Mouse (Mus musculus) embryonic facial prominence, embryonic 11.5 days (tissue): Measurements from ENCODE around the gene B3gnt8. TPM values are rescaled to one million over a fixed set of nuclear protein-coding genes. Genes with fewer than 3 reads are reported as not detected.

Experiments used
- ATAC-seq: fragments of 200-750 bp; cut with Nextera tagmentation; replicated peaks from 2 replicates; pipeline ENCODE4 v1.8.0; 2017; ENCODE audit warnings: low read depth; ENCODE audit not compliant: insufficient number of reproducible peaks, low FRiP score, low TSS enrichment
- DNase-seq: peaks from one replicate; pipeline ENCODE4 v3.0.0-alpha.2; 2015; ENCODE audit warnings: low spot score
- H3K27ac ChIP-seq: fragments of 300-500 bp; sonication (generic); replicated peaks from 2 replicates; pipeline ENCODE4 v1.5.1; 2014; ENCODE audit warnings: mild to moderate bottlenecking, low read depth, low read length, control low read depth
- H3K27me3 ChIP-seq: fragments of 300-500 bp; sonication (generic); 2 replicates; pipeline ENCODE4 v1.6.1; 2014; ENCODE audit warnings: mild to moderate bottlenecking, low read length, moderate library complexity, mixed read lengths; ENCODE audit not compliant: control insufficient read depth, insufficient read depth
- H3K36me3 ChIP-seq: fragments of 300-500 bp; sonication (generic); replicated peaks from 2 replicates; pipeline ENCODE4 v1.6.1; 2014; ENCODE audit warnings: low read depth, mild to moderate bottlenecking, low read length, moderate library complexity, mixed read lengths; ENCODE audit not compliant: control insufficient read depth, insufficient read depth
- H3K4me1 ChIP-seq: fragments of 300-500 bp; sonication (generic); 2 replicates; pipeline ENCODE4 v1.6.1; 2014; ENCODE audit warnings: low read length, mixed read lengths; ENCODE audit not compliant: control insufficient read depth, insufficient read depth
- H3K4me2 ChIP-seq: fragments of 300-500 bp; sonication (generic); 2 replicates; pipeline ENCODE4 v1.6.1; 2014; ENCODE audit warnings: low read depth, mild to moderate bottlenecking, control low read depth, low read length, moderate library complexity
- H3K4me3 ChIP-seq: fragments of 300-500 bp; sonication (generic); 2 replicates; pipeline ENCODE4 v1.5.1; 2014; ENCODE audit warnings: low read depth, low read length, control low read depth
- H3K9ac ChIP-seq: fragments of 300-500 bp; sonication (generic); replicated peaks from 2 replicates; pipeline ENCODE4 v1.6.1; 2014; ENCODE audit warnings: mild to moderate bottlenecking, control low read depth, low read length
- H3K9me3 ChIP-seq: fragments of 300-500 bp; sonication (generic); replicated peaks from 2 replicates; pipeline ENCODE4 v1.6.1; 2016; ENCODE audit warnings: mild to moderate bottlenecking, low read length, inconsistent platforms, mixed read lengths; ENCODE audit not compliant: control insufficient read depth
- WGBS: fragments of 180-500 bp; shearing (Covaris S2); extraction: QIAGEN DNeasy Blood & Tissue Kit; methylation state at CpG from one replicate; pipeline ENCODE4 v1.1.7; 2014; 5-methylcytosine and 5-hydroxymethylcytosine counted together
- polyA plus RNA-seq: library from polyadenylated mRNA; unstranded; fragments of >200 nt; fragmentation: Nextera tagmentation; extraction: Ambion mirVana; gene quantifications from 2 replicates; pipeline ENCODE4 v1.2.1, GENCODE M21; 2014

Gene B3gnt8
- polyA plus RNA-seq, 1 experiment from 2014 or later: 0.66 TPM

DNA sequence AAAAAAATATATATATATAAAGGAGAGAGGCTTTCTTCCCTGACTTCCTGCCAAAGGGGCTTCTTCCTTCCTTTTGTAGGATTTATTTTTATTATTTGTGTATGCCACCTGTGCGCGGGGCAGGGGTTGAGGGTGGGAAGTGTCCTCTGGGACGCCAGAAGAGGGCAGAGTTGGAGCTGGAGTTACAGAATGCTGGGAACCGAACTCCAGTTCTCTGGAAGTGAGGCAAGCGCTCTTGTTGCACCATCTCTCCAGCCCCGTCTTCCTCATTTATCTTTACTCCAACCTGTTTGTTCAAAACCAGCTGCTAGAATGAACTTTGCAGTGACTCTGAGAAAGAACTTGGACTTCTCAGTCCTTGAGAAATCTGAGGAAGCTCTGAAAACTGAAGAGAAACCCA is 53.5 kb downstream of the B3gnt8 start:
- peaks cover 12% of the 10 kb centered on the region for H3K27me3 ChIP-seq
- no peak overlapping the region for H3K27ac ChIP-seq
- H3K9ac ChIP-seq: no peak overlapping the region
- H3K36me3 ChIP-seq: no peaks in the 10 kb centered on the region
- H3K4me1 ChIP-seq: no peaks in the 10 kb centered on the region
- WGBS: 9% methylated on average over 6 of the region's 6 CpGs
- no peak for DNase-seq
- no peak for ATAC-seq
- H3K4me3 ChIP-seq: peak overlapping the region; percentile 60
- H3K9me3 ChIP-seq: no peaks in the 10 kb centered on the region
- peak overlapping the region; percentile 59 for H3K4me2 ChIP-seq

- peaks cover 7% of the 10 kb centered on the region for H3K27me3 ChIP-seq
- peak within 1 kb of the TSS; percentile 71 for H3K9ac ChIP-seq
- H3K4me2 ChIP-seq: peak within 1 kb of the TSS; percentile 59
- H3K4me1 ChIP-seq: no peaks in the 10 kb centered on the region
- WGBS: under 1% methylated on average over 46 of the region's 46 CpGs
- H3K27ac ChIP-seq: peak within 1 kb of the TSS; percentile 85
- DNase-seq: peak; percentile 95
- H3K4me3 ChIP-seq: peak within 1 kb of the TSS; percentile 60
- ATAC-seq: peak; percentile 93
- H3K9me3 ChIP-seq: no peaks in the 10 kb centered on the region
- H3K36me3 ChIP-seq: no peaks in the 10 kb centered on the region
Observed at GRCm38 (mm10) chr7:25680514-25681258, 54.2 kb downstream of the B3gnt8 start, which contains the start of gene B9d2. Gene B9d2 (plus strand): TSS chr7:25680780.

DNA sequence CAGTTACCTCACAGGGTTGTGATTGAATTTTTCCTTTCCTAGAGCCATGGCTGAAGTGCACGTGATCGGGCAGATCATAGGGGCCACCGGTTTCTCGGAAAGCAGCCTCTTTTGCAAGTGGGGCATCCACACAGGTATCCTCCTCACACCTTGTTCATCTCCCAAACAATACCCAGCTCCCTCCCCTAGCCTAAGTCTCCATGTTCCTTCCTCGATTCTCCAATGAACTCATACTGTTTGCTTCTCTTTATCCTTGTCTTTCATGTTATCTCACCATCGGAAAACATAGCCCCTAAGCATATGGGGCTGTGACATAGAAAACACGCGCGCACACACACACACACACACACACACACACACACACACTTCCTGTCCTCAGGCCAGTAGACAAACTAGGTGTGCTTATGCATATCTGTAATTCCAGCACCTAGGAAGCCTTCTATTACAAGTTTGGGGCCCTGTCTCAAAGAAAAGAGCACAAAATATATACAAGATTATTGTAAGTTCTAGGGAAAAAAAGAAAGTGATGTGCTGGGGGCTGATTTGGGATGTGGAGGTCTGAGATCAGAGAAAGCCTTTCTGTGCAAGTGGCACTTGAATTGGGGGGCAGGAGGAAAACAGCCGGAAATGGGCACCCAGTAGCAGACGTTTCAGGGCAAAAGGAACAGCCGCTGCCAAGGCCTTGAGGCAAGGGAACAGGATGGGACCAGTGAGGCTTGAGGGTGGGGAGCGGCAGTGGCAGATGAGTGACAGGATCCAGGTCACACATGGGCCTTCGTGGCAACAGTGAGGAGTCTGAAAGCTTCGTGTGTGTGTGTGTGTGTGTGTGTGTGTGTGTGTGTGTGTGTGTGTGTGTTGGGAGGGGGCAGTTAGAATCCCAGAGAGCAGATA is 55.1 kb downstream of the B3gnt8 start:
- Histone ChIP-seq H3K4me1 (no peaks in the 10 kb centered on the region), H3K4me2 (no peak overlapping the region; the same call in 1 of the 2 replicates), H3K9ac (no peak overlapping the region), H3K27me3 (peaks cover 4% of the 10 kb centered on the region), H3K36me3 (no peaks in the 10 kb centered on the region), H3K4me3 (peak overlapping the region; percentile 60), H3K9me3 (no peaks in the 10 kb centered on the region), H3K27ac (no peak overlapping the region)
- DNase-seq (no peak), ATAC-seq (no peak)
- 58% methylated on average over 15 of the region's 15 CpGs for WGBS

DNA sequence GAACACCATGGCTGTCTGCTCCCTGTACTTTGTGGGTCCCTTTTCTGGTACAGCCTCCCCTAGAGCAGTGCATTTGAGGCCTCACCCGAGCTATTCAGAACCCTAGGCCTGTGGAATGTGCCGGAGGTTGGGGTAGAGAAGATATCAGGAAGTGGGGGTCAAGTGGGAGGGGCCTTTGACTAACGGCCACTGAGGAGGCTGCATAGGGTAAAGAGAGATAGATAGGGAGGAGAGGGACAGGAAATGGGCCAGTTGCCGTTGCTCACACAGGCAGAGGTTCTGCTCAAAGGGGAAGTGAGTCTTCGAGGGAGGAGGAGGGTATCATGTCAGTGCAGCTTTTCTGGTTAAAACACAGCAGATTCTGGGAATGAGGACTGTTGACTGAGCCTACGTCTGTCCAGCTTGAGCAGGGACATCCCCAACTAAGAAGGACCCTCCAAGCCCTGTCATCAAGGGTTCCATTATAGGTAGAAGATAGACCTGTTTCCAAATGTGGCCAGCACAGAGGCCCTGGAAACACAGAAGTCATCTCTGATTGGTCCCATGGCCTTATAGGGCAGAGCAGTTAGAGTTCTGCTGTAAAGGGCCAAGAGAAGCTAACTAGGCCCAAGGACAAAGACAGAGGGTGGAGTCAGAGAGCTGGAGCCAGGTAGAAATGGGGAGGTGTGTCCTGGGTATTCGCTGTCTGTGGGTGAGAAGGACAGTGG is 57.2 kb downstream of the B3gnt8 start:
- DNase-seq: no peak
- H3K4me3 ChIP-seq: no peak overlapping the region
- peaks cover 6% of the 10 kb centered on the region for H3K4me1 ChIP-seq
- no peak overlapping the region for H3K4me2 ChIP-seq
- no peak for ATAC-seq
- 63% methylated on average over 7 of the region's 7 CpGs for WGBS
- H3K9ac ChIP-seq: no peak overlapping the region
- no peaks in the 10 kb centered on the region for H3K9me3 ChIP-seq
- H3K27ac ChIP-seq: no peak overlapping the region
- no peaks in the 10 kb centered on the region for H3K36me3 ChIP-seq
- peaks cover 21% of the 10 kb centered on the region for H3K27me3 ChIP-seq

DNA sequence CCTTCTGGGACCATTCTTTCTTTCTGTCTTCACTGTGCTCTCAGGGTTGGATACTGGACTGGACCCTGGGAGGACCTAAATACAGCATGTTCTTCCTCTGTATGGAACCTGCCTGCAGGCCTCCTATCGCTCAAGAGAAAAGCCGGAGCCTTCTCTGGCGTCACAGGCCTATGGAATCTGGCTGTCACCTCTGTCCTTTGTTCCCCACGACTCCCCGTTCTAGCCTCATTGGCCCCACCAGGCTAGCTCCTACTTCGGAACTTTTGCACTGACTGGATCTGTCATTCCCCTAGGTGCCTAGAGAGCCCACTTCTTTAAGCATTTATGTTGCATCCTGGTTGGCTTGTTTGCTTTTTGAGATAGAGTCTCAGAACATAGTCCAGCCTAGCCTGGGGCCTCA is 58.2 kb downstream of the B3gnt8 start:
- H3K4me2 ChIP-seq: no peak overlapping the region
- no peaks in the 10 kb centered on the region for H3K36me3 ChIP-seq
- ATAC-seq: no peak
- no peaks in the 10 kb centered on the region for H3K9me3 ChIP-seq
- no peak for DNase-seq
- no peak overlapping the region for H3K9ac ChIP-seq
- peaks cover 30% of the 10 kb centered on the region for H3K27me3 ChIP-seq
- no peak overlapping the region for H3K4me3 ChIP-seq
- H3K4me1 ChIP-seq: peaks cover 10% of the 10 kb centered on the region
- 92% methylated on average over 6 of the region's 6 CpGs for WGBS
- no peak overlapping the region for H3K27ac ChIP-seq

Other genes starting within 250 kb of the B3gnt8 start
- gene Lipe, start 227.9 kb upstream of the B3gnt8 start, polyA plus RNA-seq: 2.9 and 3.6 TPM in 2 replicates
- gene Cxcl17, start 213.8 kb upstream of the B3gnt8 start, polyA plus RNA-seq: not detected in 2 replicates
- gene Ceacam1, start 149.1 kb upstream of the B3gnt8 start, polyA plus RNA-seq: 1.1 and 1.3 TPM in 2 replicates
- gene Ceacam2, start 86.8 kb upstream of the B3gnt8 start, polyA plus RNA-seq: not detected in 2 replicates
- gene Erich4, start 10.8 kb upstream of the B3gnt8 start, polyA plus RNA-seq: not detected in 2 replicates
- 32.4 and 36.8 TPM in 2 replicates for gene Dmac2, start 7.2 kb upstream of the B3gnt8 start, polyA plus RNA-seq
- 45.1 and 55.4 TPM in 2 replicates for gene Bckdha, start 32.3 kb downstream of the B3gnt8 start, polyA plus RNA-seq
- gene Exosc5, start 32.5 kb downstream of the B3gnt8 start, polyA plus RNA-seq: 63.1 and 69.5 TPM in 2 replicates
- gene Tmem91, start 48.5 kb downstream of the B3gnt8 start, polyA plus RNA-seq: 0.70 and 1.0 TPM in 2 replicates
- gene B9d2, start 54.1 kb downstream of the B3gnt8 start, polyA plus RNA-seq: 29.4 and 29.7 TPM in 2 replicates
- 1.1 and 1.5 TPM in 2 replicates for gene Tgfb1, start 60.3 kb downstream of the B3gnt8 start, polyA plus RNA-seq
- 23.2 and 24.8 TPM in 2 replicates for gene Ccdc97, start 92.4 kb downstream of the B3gnt8 start, polyA plus RNA-seq
- gene Hnrnpul1, start 128.1 kb downstream of the B3gnt8 start, polyA plus RNA-seq: 73.3 and 76.8 TPM in 2 replicates
- 30.3 and 36.4 TPM in 2 replicates for gene Axl, start 162.1 kb downstream of the B3gnt8 start, polyA plus RNA-seq
- gene Cyp2s1, start 190.3 kb downstream of the B3gnt8 start, polyA plus RNA-seq: 2.5 and 3.4 TPM in 2 replicates